Mouse (Mus musculus): Measurements from ENCODE around the gene Nfasc.

Gene Nfasc

GRCm38 (mm10) chr1:132650680-132651079 is 90.9 kb downstream of the Nfasc start:
- DNase-seq (ENCODE audit: low spot score in 2 of 2) = no peak

GRCm38 (mm10) chr1:132647958-132648357 is 93.6 kb downstream of the Nfasc start:
- DNase-seq (ENCODE audit: low spot score in 2 of 2) = no peak

- DNase-seq (ENCODE audit: low spot score in 2 of 2) = no peak
Measured at GRCm38 (mm10) chr1:132641049-132641795, 100.4 kb downstream of the Nfasc start.

GRCm38 (mm10) chr1:132640256-132640655 is 101.3 kb downstream of the Nfasc start:
- no peak for DNase-seq (ENCODE audit: low spot score in 2 of 2)

GRCm38 (mm10) chr1:132637346-132637745 is 104.3 kb downstream of the Nfasc start:
- DNase-seq (ENCODE audit: low spot score in 2 of 2) = no peak

GRCm38 (mm10) chr1:132629611-132630370 is 111.8 kb downstream of the Nfasc start:
- peak in 1 of 2 experiments; percentile 70 for DNase-seq (ENCODE audit: low spot score in 2 of 2)

- no peak for DNase-seq (ENCODE audit: low spot score in 2 of 2)
Measured at GRCm38 (mm10) chr1:132628599-132628998, 113.0 kb downstream of the Nfasc start.

- no peak for DNase-seq (ENCODE audit: low spot score in 2 of 2)
Measured at GRCm38 (mm10) chr1:132628183-132628582, 113.4 kb downstream of the Nfasc start.

GRCm38 (mm10) chr1:132626125-132626756 is 115.4 kb downstream of the Nfasc start:
- no peak for DNase-seq (ENCODE audit: low spot score in 2 of 2)

- DNase-seq (ENCODE audit: low spot score in 2 of 2) = no peak
Measured at GRCm38 (mm10) chr1:132625034-132625433, 116.6 kb downstream of the Nfasc start.

GRCm38 (mm10) chr1:132624466-132624865 is 117.1 kb downstream of the Nfasc start:
- DNase-seq (ENCODE audit: low spot score in 2 of 2) = no peak

GRCm38 (mm10) chr1:132623641-132624336 is 117.8 kb downstream of the Nfasc start:
- peak in 1 of 2 experiments; percentile 54 for DNase-seq (ENCODE audit: low spot score in 2 of 2)

- DNase-seq (ENCODE audit: low spot score in 2 of 2) = no peak
Measured at GRCm38 (mm10) chr1:132612066-132612465, 129.5 kb downstream of the Nfasc start.

GRCm38 (mm10) chr1:132609048-132609634 is 132.5 kb downstream of the Nfasc start:
- peak; percentile 70 to 74 for DNase-seq (ENCODE audit: low spot score in 2 of 2)

GRCm38 (mm10) chr1:132602161-132602560 is 139.4 kb downstream of the Nfasc start:
- no peak for DNase-seq (ENCODE audit: low spot score in 2 of 2)

- no peak for DNase-seq (ENCODE audit: low spot score in 2 of 2)
Measured at GRCm38 (mm10) chr1:132598024-132598423, 143.6 kb downstream of the Nfasc start.

GRCm38 (mm10) chr1:132595741-132596140 is 145.9 kb downstream of the Nfasc start:
- DNase-seq (ENCODE audit: low spot score in 2 of 2) = no peak

- peak; percentile 72 to 80 for DNase-seq (ENCODE audit: low spot score in 2 of 2)
Measured at GRCm38 (mm10) chr1:132594587-132594986, 147.0 kb downstream of the Nfasc start.

GRCm38 (mm10) chr1:132592145-132592544 is 149.5 kb downstream of the Nfasc start:
- no peak for DNase-seq (ENCODE audit: low spot score in 2 of 2)

GRCm38 (mm10) chr1:132591399-132591930 is 150.1 kb downstream of the Nfasc start:
- DNase-seq (ENCODE audit: low spot score in 2 of 2) = peak in 1 of 2 experiments; percentile 42

- DNase-seq (ENCODE audit: low spot score in 2 of 2) = no peak
Measured at GRCm38 (mm10) chr1:132586679-132587201, 154.9 kb downstream of the Nfasc start.
